Mouse (Mus musculus): ENCODE data around the gene Ppp4r2. TPM values are rescaled to one million over a fixed set of nuclear protein-coding genes. Genes with fewer than 3 reads are reported as not detected.

The Ppp4r2 gene
- polyA plus RNA-seq, 1 experiment from 2014 or later = 17.2 TPM

GRCm38 (mm10) chr6:100807746-100808145 lies 25.7 kb upstream of the Ppp4r2 start:
- WGBS = 40% methylated on average over 1 of the region's 1 CpGs

GRCm38 (mm10) chr6:100808221-100808778 lies 25.1 kb upstream of the Ppp4r2 start:
- Histone ChIP-seq H3K36me3 (no peaks in the 10 kb centered on the region), H3K4me3 (replicated peaks) (no peak overlapping the region), H3K4me2 (replicated peaks) (no peak overlapping the region), H3K9ac (no peak overlapping the region), H3K9me3 (no peaks in the 10 kb centered on the region), H3K27me3 (replicated peaks) (no peaks in the 10 kb centered on the region), H3K4me1 (replicated peaks) (no peaks in the 10 kb centered on the region), H3K27ac (no peak overlapping the region)
- no peak for ATAC-seq
- WGBS = 81% methylated on average over 6 of the region's 6 CpGs

More at GRCm38 (mm10) chr6:100807746-100808145, 25.7 kb upstream of the Ppp4r2 start:
- H3K27me3 ChIP-seq (replicated peaks) = no peaks in the 10 kb centered on the region
- H3K27ac ChIP-seq = no peak overlapping the region
- H3K4me3 ChIP-seq (replicated peaks) = no peak overlapping the region
- H3K9ac ChIP-seq = no peak overlapping the region
- no peak overlapping the region for H3K4me2 ChIP-seq (replicated peaks)
- H3K9me3 ChIP-seq = no peaks in the 10 kb centered on the region
- H3K4me1 ChIP-seq (replicated peaks) = no peaks in the 10 kb centered on the region
- no peak for ATAC-seq
- H3K36me3 ChIP-seq = no peaks in the 10 kb centered on the region

- H3K9me3 ChIP-seq = no peaks in the 10 kb centered on the region
- 84% methylated on average over 4 of the region's 4 CpGs for WGBS
- H3K9ac ChIP-seq = no peak overlapping the region
- no peak overlapping the region for H3K4me3 ChIP-seq (replicated peaks)
- no peak overlapping the region for H3K4me2 ChIP-seq (replicated peaks)
- H3K36me3 ChIP-seq = no peaks in the 10 kb centered on the region
- no peak for ATAC-seq
- H3K4me1 ChIP-seq (replicated peaks) = no peaks in the 10 kb centered on the region
- no peak overlapping the region for H3K27ac ChIP-seq
- H3K27me3 ChIP-seq (replicated peaks) = no peaks in the 10 kb centered on the region
Observed at GRCm38 (mm10) chr6:100810117-100810516, 23.3 kb upstream of the Ppp4r2 start.

- no peaks in the 10 kb centered on the region for H3K4me1 ChIP-seq (replicated peaks)
- no peak overlapping the region for H3K4me2 ChIP-seq (replicated peaks)
- no peaks in the 10 kb centered on the region for H3K27me3 ChIP-seq (replicated peaks)
- H3K36me3 ChIP-seq = no peaks in the 10 kb centered on the region
- no peaks in the 10 kb centered on the region for H3K9me3 ChIP-seq
- 83% methylated on average over 3 of the region's 3 CpGs for WGBS
- H3K9ac ChIP-seq = no peak overlapping the region
- no peak overlapping the region for H3K4me3 ChIP-seq (replicated peaks)
- no peak for ATAC-seq
- H3K27ac ChIP-seq = no peak overlapping the region
Observed at GRCm38 (mm10) chr6:100811731-100812130, 21.7 kb upstream of the Ppp4r2 start.

- no peak overlapping the region for H3K9ac ChIP-seq
- no peaks in the 10 kb centered on the region for H3K36me3 ChIP-seq
- H3K4me1 ChIP-seq (replicated peaks) = no peaks in the 10 kb centered on the region
- H3K4me3 ChIP-seq (replicated peaks) = no peak overlapping the region
- no peaks in the 10 kb centered on the region for H3K27me3 ChIP-seq (replicated peaks)
- no peaks in the 10 kb centered on the region for H3K9me3 ChIP-seq
- whole genome bisulfite sequencing = 67% methylated on average over 2 of the region's 2 CpGs
- H3K4me2 ChIP-seq (replicated peaks) = no peak overlapping the region
- ATAC-seq = 0 out of 2 replicates have a peak, but pooled peaks have one; percentile 36
- no peak overlapping the region for H3K27ac ChIP-seq
Observed at GRCm38 (mm10) chr6:100821367-100821766, 12.1 kb upstream of the Ppp4r2 start.

- Histone ChIP-seq H3K36me3 (no peaks in the 10 kb centered on the region), H3K9me3 (no peaks in the 10 kb centered on the region), H3K4me3 (replicated peaks) (no peak overlapping the region), H3K27ac (no peak overlapping the region), H3K27me3 (replicated peaks) (no peaks in the 10 kb centered on the region), H3K4me2 (replicated peaks) (no peak overlapping the region), H3K9ac (no peak overlapping the region), H3K4me1 (replicated peaks) (no peaks in the 10 kb centered on the region)
- 81% methylated on average over 1 of the region's 1 CpGs for WGBS
- no peak for ATAC-seq
Observed at GRCm38 (mm10) chr6:100823356-100823755, 10.1 kb upstream of the Ppp4r2 start.

- WGBS = 68% methylated on average over 7 of the region's 7 CpGs
- H3K4me1 ChIP-seq (replicated peaks) = no peaks in the 10 kb centered on the region
- H3K4me3 ChIP-seq (replicated peaks) = no peak overlapping the region
- H3K36me3 ChIP-seq = no peaks in the 10 kb centered on the region
- ATAC-seq = no peak
- H3K9me3 ChIP-seq = no peaks in the 10 kb centered on the region
- no peaks in the 10 kb centered on the region for H3K27me3 ChIP-seq (replicated peaks)
- no peak overlapping the region for H3K4me2 ChIP-seq (replicated peaks)
- H3K9ac ChIP-seq = no peak overlapping the region
- H3K27ac ChIP-seq = no peak overlapping the region
Observed at GRCm38 (mm10) chr6:100824381-100824965, 8.9 kb upstream of the Ppp4r2 start.

- Histone ChIP-seq H3K27me3 (replicated peaks) (no peaks in the 10 kb centered on the region), H3K9me3 (no peaks in the 10 kb centered on the region), H3K4me2 (replicated peaks) (no peak overlapping the region), H3K27ac (no peak overlapping the region), H3K4me3 (replicated peaks) (no peak overlapping the region), H3K4me1 (replicated peaks) (no peaks in the 10 kb centered on the region), H3K36me3 (no peaks in the 10 kb centered on the region), H3K9ac (no peak overlapping the region)
- peak; percentile 87 for ATAC-seq
- whole genome bisulfite sequencing = 43% methylated on average over 6 of the region's 6 CpGs
Observed at GRCm38 (mm10) chr6:100826046-100826445, 7.4 kb upstream of the Ppp4r2 start.

- Histone ChIP-seq H3K27me3 (replicated peaks) (no peaks in the 10 kb centered on the region), H3K9ac (no peak overlapping the region), H3K4me2 (replicated peaks) (no peak overlapping the region), H3K27ac (no peak overlapping the region), H3K9me3 (no peaks in the 10 kb centered on the region), H3K36me3 (no peaks in the 10 kb centered on the region), H3K4me1 (replicated peaks) (no peaks in the 10 kb centered on the region), H3K4me3 (replicated peaks) (no peak overlapping the region)
- no peak for ATAC-seq
- WGBS = 90% methylated on average over 7 of the region's 7 CpGs
Observed at GRCm38 (mm10) chr6:100828565-100828964, 4.9 kb upstream of the Ppp4r2 start.

GRCm38 (mm10) chr6:100829770-100830169 lies 3.7 kb upstream of the Ppp4r2 start:
- no peaks in the 10 kb centered on the region for H3K9me3 ChIP-seq
- H3K4me3 ChIP-seq (replicated peaks) = no peak overlapping the region
- 85% methylated on average over 5 of the region's 5 CpGs for WGBS
- no peaks in the 10 kb centered on the region for H3K4me1 ChIP-seq (replicated peaks)
- no peak overlapping the region for H3K27ac ChIP-seq
- no peak overlapping the region for H3K4me2 ChIP-seq (replicated peaks)
- H3K27me3 ChIP-seq (replicated peaks) = no peaks in the 10 kb centered on the region
- ATAC-seq = no peak
- H3K36me3 ChIP-seq = no peaks in the 10 kb centered on the region
- no peak overlapping the region for H3K9ac ChIP-seq

- Histone ChIP-seq H3K4me3 (replicated peaks) (no peak overlapping the region), H3K27ac (no peak overlapping the region), H3K4me1 (replicated peaks) (0 out of 2 replicates have a peak, but pooled peaks cover 6% of the 10 kb centered on the region), H3K36me3 (no peaks in the 10 kb centered on the region; the same call in 1 of the 2 replicates), H3K9ac (no peak overlapping the region), H3K9me3 (no peaks in the 10 kb centered on the region), H3K4me2 (replicated peaks) (no peak overlapping the region), H3K27me3 (replicated peaks) (no peaks in the 10 kb centered on the region)
- ATAC-seq = no peak
- 70% methylated on average over 3 of the region's 3 CpGs for WGBS
Observed at GRCm38 (mm10) chr6:100831188-100831587, 2.2 kb upstream of the Ppp4r2 start.

- H3K27ac ChIP-seq = no peak overlapping the region
- H3K36me3 ChIP-seq = peaks cover 3% of the 10 kb centered on the region; the same call in 1 of the 2 replicates
- 0 out of 2 replicates have a peak, but pooled peaks cover 6% of the 10 kb centered on the region for H3K4me1 ChIP-seq (replicated peaks)
- no peak overlapping the region for H3K9ac ChIP-seq
- H3K9me3 ChIP-seq = no peaks in the 10 kb centered on the region
- H3K4me3 ChIP-seq (replicated peaks) = no peak overlapping the region
- no peak for ATAC-seq
- 90% methylated on average over 6 of the region's 6 CpGs for WGBS
- H3K27me3 ChIP-seq (replicated peaks) = no peaks in the 10 kb centered on the region
- no peak overlapping the region for H3K4me2 ChIP-seq (replicated peaks)
Observed at GRCm38 (mm10) chr6:100831751-100832150, 1.7 kb upstream of the Ppp4r2 start.

Measured in intestine, embryonic 15.5 days (tissue).